Mouse (Mus musculus) embryonic facial prominence, embryonic 15.5 days (tissue): ENCODE data around the gene Tmem217. TPM values are rescaled to one million over a fixed set of nuclear protein-coding genes. Genes with fewer than 3 reads are reported as not detected.
"Not testable (repeated sequence)": the region's sequence is repeated elsewhere in the genome, so short reads cannot be mapped to it uniquely, and the experiment has no call there.

Source experiments
- ATAC-seq: fragments of 200-750 bp; cut with Nextera tagmentation; 2 replicates; pipeline ENCODE4 v1.8.0; 2017; ENCODE audit warnings: low read depth, moderate TSS enrichment; ENCODE audit not compliant: insufficient number of reproducible peaks, low FRiP score, low TSS enrichment
- H3K27ac ChIP-seq: fragments of 300-500 bp; sonication (generic); replicated peaks from 2 replicates; pipeline ENCODE4 v1.5.1; 2015; ENCODE audit warnings: mild to moderate bottlenecking, inconsistent platforms
- H3K27me3 ChIP-seq: fragments of 300-500 bp; sonication (generic); 2 replicates; pipeline ENCODE4 v1.6.1; 2015; ENCODE audit warnings: inconsistent platforms
- H3K36me3 ChIP-seq: fragments of 300-500 bp; sonication (generic); 2 replicates; pipeline ENCODE4 v1.6.1; 2015; ENCODE audit warnings: mild to moderate bottlenecking, inconsistent platforms
- H3K4me1 ChIP-seq: fragments of 300-500 bp; sonication (generic); 2 replicates; pipeline ENCODE4 v1.6.1; 2015; ENCODE audit warnings: inconsistent platforms
- H3K4me2 ChIP-seq: fragments of 300-500 bp; sonication (generic); replicated peaks from 2 replicates; pipeline ENCODE4 v1.6.1; 2015; ENCODE audit warnings: mild to moderate bottlenecking, inconsistent platforms
- H3K4me3 ChIP-seq: fragments of 300-500 bp; sonication (generic); replicated peaks from 2 replicates; pipeline ENCODE4 v1.5.1; 2015; ENCODE audit warnings: mild to moderate bottlenecking, inconsistent platforms
- H3K9ac ChIP-seq: fragments of 300-500 bp; sonication (generic); 2 replicates; pipeline ENCODE4 v1.6.1; 2015; ENCODE audit warnings: inconsistent platforms
- H3K9me3 ChIP-seq: fragments of 300-500 bp; sonication (generic); replicated peaks from 2 replicates; pipeline ENCODE4 v1.6.1; 2016; ENCODE audit warnings: inconsistent platforms
- WGBS: fragments of 180-500 bp; shearing (Covaris S2); methylation state at CpG from one replicate; pipeline ENCODE4 v1.1.7; 2015; 5-methylcytosine and 5-hydroxymethylcytosine counted together
- polyA plus RNA-seq: library from polyadenylated mRNA; unstranded; fragments of >200 nt; fragmentation: Nextera tagmentation; extraction: Ambion mirVana; gene quantifications from 2 replicates; pipeline ENCODE4 v1.2.1, GENCODE M21; 2015

Tmem217 gene
- polyA plus RNA-seq, 1 experiment from 2014 or later = 1.6 TPM

DNA sequence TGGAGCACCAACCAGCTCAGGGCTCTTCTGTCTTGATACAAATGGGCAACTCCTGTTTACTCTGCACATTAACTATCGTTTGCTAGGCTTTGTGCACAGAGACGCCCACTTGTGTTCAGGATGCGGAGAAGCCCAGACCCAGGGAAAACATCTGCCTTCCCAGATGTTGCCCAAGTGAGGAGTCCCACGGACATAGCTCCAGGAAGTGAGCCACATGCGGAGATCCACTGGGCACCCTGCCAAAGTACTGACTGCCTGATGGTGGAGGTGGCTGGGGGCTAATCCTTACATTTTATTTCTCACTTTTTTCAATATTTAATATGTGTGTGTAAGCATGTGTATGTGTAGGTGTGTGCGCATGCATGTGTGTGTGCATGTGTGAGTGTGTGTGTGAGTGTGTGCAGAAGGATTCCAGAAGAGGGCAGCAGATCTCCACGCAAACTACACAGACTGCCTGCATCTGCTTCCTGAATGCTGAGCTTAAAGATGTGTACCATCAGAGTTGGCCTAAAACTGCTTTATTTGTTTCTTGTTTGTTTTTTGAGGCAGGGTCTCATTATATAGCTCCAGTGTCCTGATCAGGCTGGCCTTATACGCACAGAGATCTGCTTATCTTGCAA, 23.5 kb downstream of the Tmem217 start:
- no peaks in the 10 kb centered on the region for H3K4me1 ChIP-seq
- no peaks in the 10 kb centered on the region for H3K27me3 ChIP-seq
- H3K27ac ChIP-seq = no peak overlapping the region
- no peak overlapping the region for H3K4me3 ChIP-seq
- H3K4me2 ChIP-seq = no peak overlapping the region
- no peaks in the 10 kb centered on the region for H3K36me3 ChIP-seq
- H3K9me3 ChIP-seq = no peaks in the 10 kb centered on the region; the same call in 1 of the 2 replicates
- 67% methylated on average over 8 of the region's 8 CpGs for WGBS
- ATAC-seq = no peak
- H3K9ac ChIP-seq = no peak overlapping the region

DNA sequence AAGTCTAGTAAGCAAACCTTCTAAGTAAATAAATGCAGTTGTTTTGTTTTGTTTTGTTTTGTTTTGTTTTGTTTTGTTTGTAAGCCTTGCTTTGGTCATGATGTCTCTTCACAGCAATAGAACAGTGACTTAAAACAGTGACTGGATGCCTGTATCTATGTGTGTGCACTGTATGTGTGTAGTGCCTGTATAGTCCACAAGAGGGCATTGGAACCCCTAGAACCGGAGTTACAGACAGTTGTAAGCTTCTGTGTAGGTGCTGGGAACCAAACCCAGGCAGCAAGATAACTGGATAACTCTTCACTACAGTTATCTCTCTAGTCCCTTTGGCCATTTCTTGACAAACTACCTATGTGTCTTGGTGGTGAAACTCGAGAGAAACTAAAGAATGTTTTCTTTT, 26.6 kb downstream of the Tmem217 start:
- Histone ChIP-seq H3K4me1 (no peaks in the 10 kb centered on the region), H3K4me2 (no peak overlapping the region), H3K36me3 (no peaks in the 10 kb centered on the region), H3K9ac (no peak overlapping the region), H3K27me3 (no peaks in the 10 kb centered on the region), H3K27ac (no peak overlapping the region), H3K4me3 (no peak overlapping the region), H3K9me3 (no peaks in the 10 kb centered on the region; the same call in 1 of the 2 replicates)
- ATAC-seq = no peak
- WGBS = 80% methylated on average over 2 of the region's 2 CpGs

DNA sequence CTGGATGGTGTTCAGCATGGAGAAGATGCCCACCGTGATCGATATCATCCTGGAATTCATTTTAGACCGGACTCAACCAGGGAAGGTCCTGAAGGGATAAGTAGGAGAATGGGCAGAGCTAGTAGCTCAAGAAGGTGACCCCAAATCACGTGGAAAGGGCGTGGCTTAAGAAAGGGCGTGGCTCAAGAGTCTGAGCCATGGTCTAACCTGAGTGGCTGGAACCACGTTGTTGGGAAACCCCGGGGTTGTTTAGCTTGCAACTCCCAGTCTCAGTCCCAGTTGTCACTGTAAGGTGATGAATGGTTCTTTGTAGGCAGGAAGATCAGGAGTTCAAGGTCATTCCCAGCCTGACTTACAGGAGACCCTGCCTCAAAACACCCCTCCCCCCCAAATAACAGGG, 32.5 kb downstream of the Tmem217 start:
- 74% methylated on average over 8 of the region's 8 CpGs for WGBS

DNA sequence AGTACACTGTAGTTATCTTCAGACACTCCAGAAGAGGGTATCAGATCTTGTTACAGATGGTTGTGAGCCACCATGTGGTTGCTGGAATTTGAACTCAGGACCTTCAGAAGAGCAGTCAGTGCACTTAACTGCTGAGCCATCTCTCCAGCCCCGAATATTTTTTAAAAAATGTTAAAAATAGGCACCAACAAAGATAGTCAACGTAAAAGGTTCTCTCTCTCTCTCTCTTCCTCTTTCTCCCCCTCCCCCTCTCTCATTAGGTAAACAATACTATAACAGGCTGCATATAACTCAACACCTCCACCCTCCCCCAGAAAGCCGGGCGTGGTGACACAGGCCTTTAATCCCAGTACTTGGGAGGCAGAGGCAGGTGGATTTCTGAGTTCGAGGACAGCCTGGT, 33.5 kb downstream of the Tmem217 start:
- not testable (repeated sequence) for H3K27me3 ChIP-seq, H3K4me3 ChIP-seq, H3K4me1 ChIP-seq, H3K4me2 ChIP-seq, H3K9ac ChIP-seq, H3K27ac ChIP-seq, H3K36me3 ChIP-seq, ATAC-seq, H3K9me3 ChIP-seq
- 89% methylated on average over 5 of the region's 5 CpGs for WGBS

More for the DNA sequence above, 32.5 kb downstream of the Tmem217 start:
- no peak for ATAC-seq
- Histone ChIP-seq H3K9ac (no peak overlapping the region), H3K4me2 (no peak overlapping the region), H3K27me3 (no peaks in the 10 kb centered on the region), H3K27ac (no peak overlapping the region), H3K9me3 (no peaks in the 10 kb centered on the region), H3K36me3 (no peaks in the 10 kb centered on the region), H3K4me3 (no peak overlapping the region), H3K4me1 (no peaks in the 10 kb centered on the region)

DNA sequence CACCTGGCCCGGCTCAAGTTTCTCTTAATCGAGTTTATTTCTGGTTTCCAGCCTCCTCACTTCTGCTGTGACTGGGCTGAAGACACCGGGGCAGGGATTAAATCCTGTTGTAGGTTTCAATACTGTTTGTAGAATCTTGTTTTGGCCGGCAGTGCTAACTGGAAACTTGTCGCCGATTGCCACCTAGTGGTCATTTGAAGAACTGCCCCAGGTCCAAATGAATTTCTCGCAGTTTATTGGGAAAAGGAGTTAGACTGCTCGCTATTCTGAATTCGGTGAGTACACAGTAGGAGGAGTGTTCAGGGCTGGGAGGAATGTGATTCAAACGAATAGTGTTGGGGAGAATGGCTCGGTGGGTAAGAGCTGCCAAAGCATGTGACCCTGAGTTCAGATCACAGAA, 37.8 kb downstream of the Tmem217 start:
- no peak overlapping the region for H3K27ac ChIP-seq
- WGBS = 2% methylated on average over 11 of the region's 11 CpGs
- 0 out of 2 replicates have a peak overlapping the region, but pooled peaks have one; percentile 11 for H3K4me2 ChIP-seq
- no peaks in the 10 kb centered on the region for H3K27me3 ChIP-seq
- H3K4me3 ChIP-seq = no peak overlapping the region
- 0 out of 2 replicates have a peak, but pooled peaks cover 2% of the 10 kb centered on the region for H3K4me1 ChIP-seq
- no peaks in the 10 kb centered on the region for H3K9me3 ChIP-seq
- ATAC-seq = peak; percentile 26; the same call in 1 of the 2 replicates
- no peak overlapping the region for H3K9ac ChIP-seq
- H3K36me3 ChIP-seq = no peaks in the 10 kb centered on the region

DNA sequence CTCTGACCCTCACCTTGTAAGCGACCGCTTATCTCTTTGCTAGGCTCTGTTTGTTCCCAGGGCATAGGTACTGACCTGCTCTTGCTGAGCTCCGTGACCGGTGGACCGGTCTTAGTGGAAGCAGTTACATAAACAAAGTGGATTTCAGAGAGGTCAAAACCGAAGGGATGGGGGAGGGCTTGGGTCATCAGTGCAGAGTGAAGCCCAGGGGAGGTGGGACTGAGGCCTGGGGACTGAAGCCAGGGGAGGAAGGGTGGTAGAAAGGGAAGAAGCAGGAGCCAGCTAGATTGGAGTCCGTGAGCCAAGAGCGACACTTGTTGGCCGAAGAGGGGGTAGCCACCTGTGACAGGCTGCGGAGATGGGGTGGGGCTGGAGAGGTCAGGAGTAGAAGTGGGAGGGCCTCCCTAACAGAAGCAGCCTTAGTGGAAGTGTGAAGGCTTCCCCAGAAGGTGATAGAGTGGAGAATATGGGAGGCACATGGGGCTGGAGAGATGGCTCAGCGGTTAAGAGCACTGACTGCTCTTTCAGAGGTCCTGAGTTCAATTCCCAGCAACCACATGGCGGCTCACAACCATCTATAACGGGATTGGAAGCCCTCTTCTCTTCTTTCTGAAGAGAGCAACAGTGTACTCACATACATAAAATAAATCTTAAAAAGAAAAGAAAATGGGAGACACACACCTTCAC, 39.0 kb downstream of the Tmem217 start:
- Histone ChIP-seq H3K4me3 (no peak overlapping the region), H3K4me2 (no peak overlapping the region), H3K36me3 (no peaks in the 10 kb centered on the region), H3K27me3 (no peaks in the 10 kb centered on the region), H3K27ac (no peak overlapping the region), H3K4me1 (0 out of 2 replicates have a peak, but pooled peaks cover 2% of the 10 kb centered on the region), H3K9ac (no peak overlapping the region), H3K9me3 (no peaks in the 10 kb centered on the region)
- no peak for ATAC-seq
- WGBS = 32% methylated on average over 13 of the region's 13 CpGs

DNA sequence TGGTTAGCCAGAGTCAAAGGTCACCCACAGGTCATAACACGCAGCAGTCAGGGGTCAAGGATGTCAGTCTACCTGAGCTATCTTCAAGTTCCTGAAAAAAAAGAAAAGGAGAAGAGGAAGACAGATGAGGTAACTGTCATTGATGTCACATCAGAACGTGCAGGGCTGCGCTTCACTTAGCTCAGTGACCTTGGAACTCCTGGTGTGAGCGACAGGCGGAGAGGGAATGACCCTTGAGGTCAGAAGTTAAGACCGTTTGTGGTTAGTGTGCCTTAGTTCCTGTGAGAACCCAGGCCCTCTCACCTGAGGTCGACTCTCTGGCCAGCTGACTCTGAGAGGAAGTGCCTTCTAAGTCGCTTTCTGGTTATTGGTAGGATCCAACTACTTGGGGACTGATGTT, 41.5 kb downstream of the Tmem217 start:
- 52% methylated on average over 8 of the region's 8 CpGs for WGBS
- Histone ChIP-seq H3K36me3 (no peaks in the 10 kb centered on the region), H3K4me1 (0 out of 2 replicates have a peak, but pooled peaks cover 2% of the 10 kb centered on the region), H3K4me3 (no peak overlapping the region), H3K9me3 (no peaks in the 10 kb centered on the region), H3K27me3 (no peaks in the 10 kb centered on the region), H3K27ac (no peak overlapping the region), H3K4me2 (no peak overlapping the region), H3K9ac (no peak overlapping the region)
- ATAC-seq = no peak

DNA sequence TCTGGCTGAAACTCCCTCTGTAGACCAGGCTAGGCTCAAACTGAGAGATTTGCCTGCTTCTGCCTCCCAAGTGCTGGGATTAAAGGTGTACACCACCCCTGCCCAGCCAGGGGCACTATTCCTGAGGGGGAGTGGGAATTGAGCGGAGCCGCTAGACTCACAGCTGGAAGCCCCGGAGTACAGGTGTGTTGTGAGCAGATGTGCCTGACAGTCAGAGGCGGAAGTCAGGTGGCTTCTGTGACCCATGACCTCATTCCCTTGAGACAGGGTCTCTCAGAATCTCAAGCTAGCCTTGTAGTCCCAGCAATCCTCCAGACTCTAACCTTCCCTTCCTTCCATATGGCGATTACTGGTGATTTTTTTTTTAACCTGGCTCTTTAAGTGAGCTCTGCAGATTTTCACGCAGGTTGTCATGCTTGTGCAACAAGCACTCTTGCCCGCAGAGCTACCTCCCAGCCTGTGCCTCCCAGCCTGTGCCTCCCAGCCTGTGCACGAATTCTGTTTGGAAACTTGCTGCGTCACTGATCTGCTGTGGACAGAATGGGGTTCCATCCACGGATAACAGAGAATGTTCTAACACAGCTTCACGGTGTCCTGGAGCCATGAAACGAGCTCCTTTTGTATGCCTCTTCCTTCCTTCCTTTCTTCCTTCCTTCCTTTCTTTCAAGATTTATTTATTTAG, 43.1 kb downstream of the Tmem217 start:
- Histone ChIP-seq H3K36me3 (no peaks in the 10 kb centered on the region), H3K9me3 (0 out of 2 replicates have a peak, but pooled peaks cover 4% of the 10 kb centered on the region), H3K4me1 (no peaks in the 10 kb centered on the region), H3K27ac (no peak overlapping the region), H3K9ac (no peak overlapping the region), H3K4me2 (no peak overlapping the region), H3K4me3 (no peak overlapping the region), H3K27me3 (no peaks in the 10 kb centered on the region)
- WGBS = 66% methylated on average over 12 of the region's 12 CpGs
- ATAC-seq = no peak

DNA sequence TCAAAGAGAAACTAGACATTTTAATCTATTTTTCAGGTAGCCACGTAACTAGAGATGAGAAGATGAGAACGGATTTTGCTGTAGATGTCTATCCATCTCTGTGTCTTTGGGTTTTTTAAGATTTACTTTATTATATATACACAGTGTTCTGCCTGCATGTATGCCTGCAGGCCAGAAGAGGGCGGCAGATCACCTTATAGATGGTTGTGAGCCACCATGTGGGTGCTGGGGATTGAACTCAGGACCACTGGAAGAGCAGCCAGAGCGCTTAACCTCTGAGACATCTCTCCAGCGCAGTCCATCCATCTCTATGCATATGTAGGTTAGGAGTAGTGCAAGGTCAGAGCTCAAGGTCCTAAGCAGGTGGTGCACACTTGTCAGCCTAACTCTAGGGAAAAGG, 48.5 kb downstream of the Tmem217 start:
- H3K9ac ChIP-seq = no peak overlapping the region
- no peaks in the 10 kb centered on the region for H3K36me3 ChIP-seq
- ATAC-seq = no peak
- 0 out of 2 replicates have a peak, but pooled peaks cover 4% of the 10 kb centered on the region for H3K9me3 ChIP-seq
- H3K27me3 ChIP-seq = no peaks in the 10 kb centered on the region
- no peak overlapping the region for H3K4me3 ChIP-seq
- no peak overlapping the region for H3K4me2 ChIP-seq
- no peak overlapping the region for H3K27ac ChIP-seq
- 74% methylated on average over 5 of the region's 5 CpGs for WGBS
- peaks cover 5% of the 10 kb centered on the region; the same call in 1 of the 2 replicates for H3K4me1 ChIP-seq

DNA sequence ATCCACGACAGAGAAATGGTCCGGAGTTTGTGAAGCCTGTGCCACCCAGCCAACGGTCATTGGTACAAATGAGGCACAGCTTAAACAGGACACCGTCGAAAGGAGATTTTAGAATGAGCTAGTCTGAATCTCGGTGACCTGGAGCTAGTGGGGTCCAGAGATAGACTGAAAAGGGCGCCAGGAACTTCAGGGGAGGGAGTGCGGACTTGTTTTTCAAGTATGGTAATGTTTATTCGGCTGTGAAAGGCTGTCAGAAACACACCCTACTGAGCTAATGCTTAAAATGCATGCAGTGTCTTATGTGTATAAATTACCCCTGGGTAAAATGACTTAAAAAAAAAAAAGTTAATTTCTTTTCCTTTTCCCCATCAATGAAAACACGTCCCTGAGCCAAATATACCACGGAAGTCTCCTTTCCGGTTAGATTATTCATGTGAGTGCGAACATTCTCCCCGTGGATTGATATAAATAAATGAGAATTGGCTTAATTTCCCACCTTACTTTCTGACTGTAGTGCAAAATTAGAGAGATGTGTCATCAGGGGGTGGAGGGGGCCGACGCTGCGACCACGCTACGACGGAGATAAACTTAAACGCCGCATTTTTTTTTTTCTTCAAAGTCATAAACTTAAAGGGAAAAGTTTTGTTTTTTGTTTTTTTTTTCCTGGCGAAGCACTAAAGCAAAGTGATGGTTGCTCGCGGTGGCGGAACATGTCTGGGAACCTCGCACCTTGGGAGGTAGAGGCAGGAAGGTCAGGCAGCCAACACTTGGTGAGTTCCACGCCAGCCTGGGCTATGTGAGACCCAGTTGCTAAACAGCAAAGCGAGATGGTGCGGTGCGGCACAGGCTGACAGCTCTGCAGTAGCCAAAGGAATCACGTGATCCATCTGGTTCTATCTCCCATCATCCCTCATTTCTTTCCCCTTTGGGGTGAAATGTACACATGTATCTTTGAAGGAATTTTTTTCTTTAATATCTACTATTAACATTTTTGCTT, 49.2 kb downstream of the Tmem217 start:
- Histone ChIP-seq H3K27me3 (no peaks in the 10 kb centered on the region), H3K9me3 (0 out of 2 replicates have a peak, but pooled peaks cover 4% of the 10 kb centered on the region), H3K9ac (no peak overlapping the region), H3K27ac (0 out of 2 replicates have a peak overlapping the region, but pooled peaks have one; percentile 34), H3K4me2 (peak overlapping the region; percentile 46), H3K36me3 (no peaks in the 10 kb centered on the region), H3K4me1 (peaks cover 10% of the 10 kb centered on the region; the same call in 1 of the 2 replicates), H3K4me3 (peak overlapping the region; percentile 22)
- ATAC-seq = no peak
- WGBS = 14% methylated on average over 32 of the region's 32 CpGs
